Mouse (Mus musculus): ENCODE results near the gene Olfr370.

DNA sequence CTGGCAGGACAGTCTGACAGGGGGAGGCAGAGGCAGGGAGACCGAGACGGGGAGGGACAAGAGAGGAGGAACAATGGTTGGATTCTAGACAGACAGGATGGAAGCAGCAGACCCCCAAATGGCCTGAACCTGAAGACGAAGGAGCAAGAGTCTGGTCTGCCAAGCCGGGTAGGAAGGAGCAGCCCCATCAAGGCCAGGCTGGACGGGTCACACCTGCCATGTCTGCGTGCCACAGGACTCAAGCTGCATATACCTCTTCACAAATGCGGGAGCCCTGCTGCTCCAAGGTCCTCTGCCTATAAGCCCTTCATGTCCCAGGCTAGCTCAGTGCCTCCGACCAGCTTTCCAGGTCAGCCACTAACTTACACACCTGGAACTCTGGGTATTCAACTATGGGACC, 44.1 kb downstream of the Olfr370 start:
- TF ChIP-seq CTCF (IDR thresholded peaks at IDR 0.05; ENCODE audit: extremely low read depth, insufficient read depth, insufficient read length, insufficient replicate concordance) (no peak), POLR2A (IDR thresholded peaks at IDR 0.05; ENCODE audit: low read depth, low read length) (no peak)
